Mouse (Mus musculus) natural killer cell, adult 2 months (primary cell): ENCODE results near the gene Sept9.
"Not testable (repeated sequence)": the region's sequence is repeated elsewhere in the genome, so short reads cannot be mapped to it uniquely, and the experiment has no call there.

Experiments
- DNase-seq, 2 experiments: peaks; one replicate each; pipeline ENCODE4 v3.0.0; 2022; ENCODE audit warnings: low spot score in 2 of 2

The Sept9 gene

GRCm38 (mm10) chr11:117325468-117326139 is 126.1 kb downstream of the Sept9 start:
- peak; percentile 67 to 77 for DNase-seq

- DNase-seq, result no peak
Measured at GRCm38 (mm10) chr11:117326140-117326725, 126.8 kb downstream of the Sept9 start.

DNA sequence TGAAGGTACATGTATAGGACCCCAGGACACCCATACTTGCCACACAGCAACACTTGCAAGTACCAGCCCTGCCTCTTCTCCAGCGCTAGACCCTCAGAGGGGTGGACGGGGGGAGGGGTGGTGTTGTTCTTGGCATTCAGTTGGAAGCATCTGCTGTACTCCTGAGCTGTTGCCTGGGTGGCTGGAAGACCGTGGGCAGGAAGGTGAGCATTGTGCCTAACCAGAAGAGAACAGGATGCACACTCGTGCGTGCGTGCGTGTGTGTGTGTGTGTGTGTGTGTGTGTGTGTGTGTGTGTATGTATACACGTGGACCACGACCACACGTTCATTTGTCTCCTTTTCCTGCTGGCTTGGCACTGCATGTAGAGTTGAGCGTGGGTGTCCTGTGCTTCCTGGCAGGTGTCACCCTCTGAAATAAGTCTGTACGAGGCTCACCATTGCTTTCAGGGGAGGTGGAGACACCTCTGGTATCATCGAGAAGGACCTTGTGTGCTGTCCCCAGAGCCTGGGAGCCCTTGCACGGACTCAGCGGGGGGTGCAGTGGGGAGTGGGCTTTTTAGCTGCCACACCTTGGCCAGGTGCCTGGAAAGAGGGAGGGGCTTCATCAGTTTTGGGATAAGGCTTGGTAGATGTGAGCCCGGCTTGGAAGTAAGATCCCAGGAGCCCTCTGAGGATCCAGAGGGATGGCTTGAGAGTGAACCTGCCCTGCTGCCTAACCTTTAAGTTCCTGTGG is 127.6 kb downstream of the Sept9 start:
- DNase-seq, result peak; percentile 64 to 67

DNA sequence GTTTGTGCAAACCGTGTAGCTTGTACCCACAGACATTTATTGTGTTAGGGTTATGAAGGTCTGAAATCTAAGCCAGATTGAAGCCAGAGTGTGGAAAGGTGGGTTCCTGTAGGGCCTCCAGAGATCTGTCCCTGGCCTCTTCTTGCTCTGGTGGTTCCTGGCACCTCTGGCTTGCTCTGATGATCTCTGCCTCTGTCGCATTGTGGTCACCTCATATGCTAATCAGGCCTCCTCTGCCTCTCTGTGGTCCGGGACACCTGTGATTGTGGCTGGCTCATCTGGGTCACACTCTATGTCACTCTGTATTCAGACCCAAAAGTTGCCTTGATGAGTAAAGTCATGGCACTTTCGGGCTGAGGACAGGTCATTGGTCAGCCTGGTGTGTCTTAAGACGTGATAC is 128.2 kb downstream of the Sept9 start:
- DNase-seq, result peak; percentile 81 to 86

DNA sequence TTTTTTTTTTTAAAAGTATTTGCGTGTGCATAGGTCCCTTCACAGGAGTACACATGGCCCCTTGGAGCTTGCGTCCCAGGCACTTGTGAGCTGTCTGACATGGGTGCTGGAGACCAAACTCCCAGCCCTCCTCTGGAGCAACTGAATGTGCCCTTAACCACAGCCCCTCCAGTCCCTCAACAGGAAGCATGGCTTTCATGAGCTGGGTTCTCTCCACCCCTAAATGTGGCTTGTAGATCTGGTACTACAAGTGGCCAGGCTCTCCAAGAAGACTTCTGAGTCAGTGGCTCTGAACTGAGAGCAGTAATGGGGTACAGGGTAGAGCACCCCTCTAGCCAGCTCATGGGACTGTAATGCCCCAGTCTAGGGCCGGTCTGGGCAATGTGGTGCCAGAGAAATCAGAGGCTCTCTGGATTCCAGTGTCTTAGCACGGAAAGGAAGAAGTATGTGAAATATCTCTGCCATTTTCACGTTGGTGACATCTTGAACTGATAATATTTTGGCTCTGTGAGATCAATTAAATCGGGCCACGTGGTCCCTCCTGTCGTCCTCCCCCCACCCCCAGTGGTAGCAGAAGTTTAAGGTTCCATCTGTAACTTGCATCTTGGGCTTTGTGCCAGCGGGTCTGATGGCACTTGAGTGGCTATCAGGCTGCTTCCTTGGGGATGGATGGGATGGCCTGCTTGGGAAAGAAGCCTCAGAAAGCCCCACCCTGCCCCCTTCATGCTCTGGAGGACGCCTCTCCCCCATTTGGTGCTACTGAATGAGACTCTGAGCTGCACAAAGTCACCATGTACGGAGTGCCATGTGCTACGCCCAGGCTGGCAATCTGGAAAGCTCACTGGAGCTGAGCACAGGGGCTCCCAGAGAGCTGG is 130.9 kb downstream of the Sept9 start:
- DNase-seq, result no peak

DNA sequence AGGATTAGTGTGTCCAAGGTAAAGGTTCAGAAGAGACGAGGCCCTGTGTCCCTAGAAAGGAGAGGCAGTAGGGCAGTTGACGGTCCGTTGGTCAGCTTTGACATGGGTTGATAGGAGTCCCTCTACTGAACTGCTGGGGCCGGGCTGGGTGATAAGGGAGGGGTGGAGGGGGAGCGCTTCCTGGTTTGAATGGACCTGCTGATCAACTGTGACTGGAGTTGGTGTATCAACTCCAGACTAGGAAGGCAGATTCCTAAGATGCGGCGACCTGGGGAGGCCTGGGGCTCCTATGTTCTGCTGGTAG is 131.4 kb downstream of the Sept9 start:
- DNase-seq, result no peak

DNA sequence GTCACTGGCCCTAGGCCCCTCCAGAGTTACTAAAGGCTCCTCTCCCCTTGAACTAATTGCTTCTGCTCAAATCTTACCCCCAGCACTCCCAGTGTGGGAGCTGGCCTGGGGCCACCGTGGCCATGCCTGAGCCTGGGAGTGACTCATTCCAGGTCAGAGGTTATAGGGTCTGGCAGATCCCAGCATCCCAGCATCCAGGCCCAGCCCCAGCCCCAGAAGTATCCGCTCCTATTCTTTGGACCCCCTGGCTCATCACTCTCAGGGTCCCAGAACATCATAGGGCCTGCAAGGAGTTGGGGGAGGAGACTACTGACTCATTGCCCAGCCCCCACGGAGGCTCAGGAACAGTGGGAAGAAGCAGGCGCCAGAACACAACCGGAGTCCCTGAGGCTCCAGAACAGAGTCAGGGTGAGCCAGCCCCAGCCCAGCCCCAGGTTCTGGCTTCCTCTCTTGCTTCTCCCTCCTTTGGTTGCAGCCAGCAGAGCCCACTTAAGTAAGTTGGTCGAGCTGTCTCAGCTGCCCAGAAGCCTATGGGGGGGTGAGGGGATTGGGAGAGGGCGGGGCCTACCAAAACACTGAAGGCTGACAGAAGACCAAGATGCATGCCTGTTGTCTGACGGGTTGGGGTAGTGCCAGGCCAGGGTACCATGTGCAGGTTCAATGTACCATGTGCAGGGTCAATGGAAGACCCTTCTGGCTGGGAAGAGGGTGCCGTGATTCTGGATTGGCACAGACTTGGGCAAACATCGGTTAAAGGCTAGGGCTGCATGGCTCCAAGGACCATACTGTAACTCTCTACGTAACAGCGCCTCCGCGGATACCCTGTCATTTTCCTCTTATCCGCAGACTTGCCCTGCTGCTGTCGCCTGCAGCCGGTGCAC is 132.1 kb downstream of the Sept9 start:
- DNase-seq, result no peak

GRCm38 (mm10) chr11:117332242-117333149 is 133.0 kb downstream of the Sept9 start:
- DNase-seq, result peak in 1 of 2 experiments; percentile 48

GRCm38 (mm10) chr11:117333150-117333715 is 133.8 kb downstream of the Sept9 start:
- DNase-seq, result no peak

- peak; percentile 62 to 74 for DNase-seq
Measured at GRCm38 (mm10) chr11:117334101-117334500, 134.6 kb downstream of the Sept9 start.

DNA sequence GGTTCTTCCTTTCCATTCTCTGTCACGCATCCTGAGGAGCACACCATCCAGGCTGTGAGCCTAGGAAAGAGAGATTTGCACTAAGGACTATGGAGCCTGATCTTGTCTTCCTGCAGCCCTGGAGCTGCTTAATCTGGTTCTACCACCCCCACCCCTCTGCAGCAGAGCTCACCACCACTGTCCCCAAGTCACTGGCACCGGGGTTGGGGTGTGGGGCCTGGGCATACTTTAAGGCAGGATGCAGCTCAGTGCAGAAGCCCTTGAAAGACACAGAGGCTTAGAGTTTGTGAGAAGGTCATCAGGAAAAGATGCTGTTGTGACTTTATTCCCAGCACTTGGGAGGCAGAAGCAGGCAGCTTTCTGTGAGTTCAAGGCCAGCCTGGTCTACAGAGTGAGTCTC is 135.7 kb downstream of the Sept9 start:
- DNase-seq, result no peak

DNA sequence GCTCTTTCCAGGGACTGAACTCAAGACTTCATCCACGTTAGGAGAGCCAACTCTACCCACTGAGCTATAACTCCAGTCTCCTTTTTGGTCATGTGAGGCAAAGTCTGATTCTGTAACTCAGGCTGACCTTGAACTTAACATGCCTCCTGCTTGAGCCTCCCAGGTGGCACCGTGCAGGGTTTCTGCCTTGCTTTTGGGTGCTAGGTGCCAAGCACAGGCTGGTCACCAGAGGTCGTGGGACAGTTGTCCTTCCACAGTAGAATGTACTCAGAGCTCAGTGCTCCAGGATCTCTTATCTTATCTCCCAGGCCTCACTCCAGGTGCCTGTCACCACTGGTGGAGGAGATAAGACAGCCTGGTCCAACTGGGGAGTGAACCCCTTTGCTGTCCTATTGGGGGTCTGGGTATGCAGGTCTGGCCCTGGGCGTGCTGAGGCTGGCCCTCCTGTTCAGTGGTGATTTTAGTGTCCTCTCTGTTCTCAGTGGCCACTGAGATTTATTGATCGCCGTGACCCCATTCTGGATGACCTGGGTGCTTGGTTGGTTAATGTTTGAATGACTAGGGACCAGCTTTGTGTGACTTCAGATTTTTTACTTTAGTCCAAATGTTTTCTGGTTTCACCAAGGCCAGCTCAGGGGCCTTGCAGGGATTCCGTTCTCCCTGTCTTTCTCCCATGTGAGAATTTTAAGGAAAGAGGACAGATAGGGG is 136.8 kb downstream of the Sept9 start:
- DNase-seq, result no peak

- DNase-seq, result no peak
Measured at GRCm38 (mm10) chr11:117337749-117338148, 138.3 kb downstream of the Sept9 start.

GRCm38 (mm10) chr11:117338503-117338902 is 139.0 kb downstream of the Sept9 start:
- no peak for DNase-seq

DNA sequence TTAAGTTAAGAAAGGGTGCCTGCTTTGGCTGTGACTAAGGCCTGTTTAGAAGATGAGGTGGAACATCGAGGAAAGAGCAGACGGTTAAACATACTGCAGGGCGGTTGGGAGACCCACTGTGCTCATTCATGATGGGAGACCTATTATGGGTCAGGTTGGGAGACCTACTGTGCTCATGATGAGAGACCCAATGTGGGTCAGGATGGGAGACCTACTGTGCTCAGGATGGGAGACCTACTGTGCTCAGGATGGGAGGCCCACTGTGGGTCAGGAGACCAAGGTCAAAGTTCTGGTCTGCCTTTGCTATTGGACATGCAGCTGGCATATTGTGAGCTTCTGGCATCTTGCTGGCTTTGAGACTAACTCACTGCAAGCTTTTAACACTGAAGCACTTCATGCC is 139.6 kb downstream of the Sept9 start:
- DNase-seq, result no peak

DNA sequence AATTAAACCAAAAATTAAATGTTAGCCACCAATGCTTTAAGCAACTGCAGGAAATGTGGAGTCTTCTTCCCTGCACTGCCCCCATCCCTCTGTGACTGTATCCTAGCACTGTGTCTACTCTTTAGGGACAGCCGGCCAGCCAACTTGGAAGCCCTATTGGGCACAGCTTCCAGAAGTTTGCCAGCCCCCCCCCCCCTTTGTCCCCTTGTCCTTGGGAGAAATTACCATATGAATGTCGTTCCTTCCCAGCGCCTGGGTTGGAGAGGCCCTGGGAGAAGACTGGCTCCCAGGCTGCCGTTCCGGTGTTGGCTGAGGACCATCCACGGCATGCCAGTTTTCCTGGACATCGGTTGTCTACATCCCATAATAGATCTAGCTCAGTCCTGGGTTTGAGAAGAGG is 141.8 kb downstream of the Sept9 start:
- no peak for DNase-seq

- DNase-seq, result no peak
Measured at GRCm38 (mm10) chr11:117342076-117342475, 142.6 kb downstream of the Sept9 start.

GRCm38 (mm10) chr11:117342490-117342889 is 143.0 kb downstream of the Sept9 start:
- DNase-seq, result not testable (repeated sequence)

GRCm38 (mm10) chr11:117343800-117344199 is 144.3 kb downstream of the Sept9 start:
- no peak for DNase-seq
